Mouse (Mus musculus) embryonic fibroblast, embryonic 13.5 days (primary cell): Measurements from ENCODE around the gene Lta.

Source experiments
- CTCF ChIP-seq: IDR thresholded peaks from 2 replicates; pipeline ENCODE4 v1.5.1; 2011; ENCODE audit warnings: mild to moderate bottlenecking, control low read depth, low read length, moderate library complexity, borderline replicate concordance; ENCODE audit not compliant: insufficient read depth
- POLR2A ChIP-seq: IDR thresholded peaks from 2 replicates; pipeline ENCODE4 v1.6.1; 2011; ENCODE audit warnings: low read depth, mild to moderate bottlenecking, control low read depth, low read length, moderate library complexity

DNA sequence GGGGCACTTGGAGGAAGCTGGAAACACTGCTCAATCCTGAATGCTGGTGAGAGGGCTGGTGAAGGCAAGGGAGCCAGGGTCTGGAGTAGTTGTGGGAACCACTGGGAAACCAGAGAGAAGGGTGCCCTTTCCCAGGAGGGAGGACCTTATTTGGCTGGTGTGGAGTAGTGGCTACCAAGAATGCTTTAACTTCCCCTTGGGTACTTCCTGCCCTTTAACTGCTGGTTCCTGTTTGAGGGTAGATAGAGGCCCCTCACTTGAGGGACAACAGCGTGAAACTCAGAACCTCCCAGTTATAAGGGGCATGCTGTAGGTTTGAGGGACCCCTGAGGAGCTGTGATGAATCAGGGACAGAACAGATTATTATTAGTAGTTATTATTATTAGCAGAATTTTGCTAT is 16.0 kb downstream of the Lta start:
- TF ChIP-seq CTCF (no peak), POLR2A (no peak)
